Mouse (Mus musculus) forebrain, embryonic 13.5 days (tissue): ENCODE data around the gene Camk2b. TPM values are rescaled to one million over a fixed set of nuclear protein-coding genes. Genes with fewer than 3 reads are reported as not detected.

ENCODE experiments used
- ATAC-seq: fragments of 200-750 bp; cut with Nextera tagmentation; 2 replicates; pipeline ENCODE4 v1.8.0; 2017
- H3K27ac ChIP-seq: fragments of 300-500 bp; sonication (generic); 2 replicates; pipeline ENCODE4 v1.5.1; 2015; ENCODE audit warnings: inconsistent platforms, mild to moderate bottlenecking, moderate library complexity
- H3K27me3 ChIP-seq: fragments of 300-500 bp; sonication (generic); 2 replicates; pipeline ENCODE4 v1.6.1; 2015; ENCODE audit warnings: mild to moderate bottlenecking, inconsistent platforms
- H3K36me3 ChIP-seq: fragments of 300-500 bp; sonication (generic); 2 replicates; pipeline ENCODE4 v1.6.1; 2015; ENCODE audit warnings: mild to moderate bottlenecking, inconsistent platforms; ENCODE audit not compliant: poor library complexity, severe bottlenecking
- H3K4me1 ChIP-seq: fragments of 300-500 bp; sonication (generic); 2 replicates; pipeline ENCODE4 v1.6.1; 2015; ENCODE audit warnings: inconsistent platforms
- H3K4me2 ChIP-seq: fragments of 300-500 bp; sonication (generic); 2 replicates; pipeline ENCODE4 v1.6.1; 2015; ENCODE audit warnings: inconsistent platforms, mild to moderate bottlenecking, moderate library complexity
- H3K4me3 ChIP-seq: fragments of 300-500 bp; sonication (generic); 2 replicates; pipeline ENCODE4 v1.5.1; 2015; ENCODE audit warnings: mild to moderate bottlenecking, inconsistent platforms
- H3K9ac ChIP-seq: fragments of 300-500 bp; sonication (generic); 2 replicates; pipeline ENCODE4 v1.6.1; 2015; ENCODE audit warnings: mild to moderate bottlenecking, inconsistent platforms
- H3K9me3 ChIP-seq: fragments of 300-500 bp; sonication (generic); replicated peaks from 2 replicates; pipeline ENCODE4 v1.6.1; 2016; ENCODE audit warnings: inconsistent platforms
- WGBS: fragments of 180-500 bp; shearing (Covaris S2); methylation state at CpG from one replicate; pipeline ENCODE4 v1.1.7; 2015; 5-methylcytosine and 5-hydroxymethylcytosine counted together
- polyA plus RNA-seq: library from polyadenylated mRNA; unstranded; fragments of >200 nt; fragmentation: Nextera tagmentation; extraction: Ambion mirVana; gene quantifications from 2 replicates; pipeline ENCODE4 v1.2.1, GENCODE M21; 2015

Gene Camk2b
- polyA plus RNA-seq, 1 experiment from 2014 or later: 26.1 TPM

DNA sequence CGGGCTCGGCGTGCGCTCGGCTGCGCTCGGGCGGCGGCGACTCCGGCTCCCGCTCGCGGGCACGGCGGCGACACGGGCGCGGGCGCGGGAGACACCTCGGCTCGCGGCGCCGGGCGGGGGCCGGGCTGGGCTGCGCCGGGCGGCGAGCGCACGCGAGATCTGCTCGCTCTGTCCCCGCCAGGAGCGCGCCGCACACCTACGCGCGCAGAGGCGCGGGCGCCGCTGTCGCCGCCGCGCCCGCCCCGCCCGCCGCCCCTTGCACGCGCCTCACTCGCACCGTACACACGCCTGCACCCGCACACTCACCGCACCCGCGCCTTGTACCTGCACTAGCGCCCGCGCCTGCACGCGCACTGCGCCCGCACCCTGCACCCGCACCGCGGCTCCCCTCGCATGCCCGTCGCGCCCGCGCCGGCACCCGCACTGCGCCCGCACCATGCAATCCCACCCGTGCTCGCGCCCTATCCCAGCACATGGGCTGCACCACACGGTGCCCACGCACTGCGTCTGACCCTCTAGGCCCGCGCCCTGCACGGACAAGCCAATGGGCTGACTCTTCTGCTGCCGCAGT, 526 bp downstream of the Camk2b start:
- Histone ChIP-seq H3K27me3 (peaks cover 88% of the 10 kb centered on the region), H3K27ac (no peak overlapping the region; the same call in 1 of the 2 replicates), H3K4me1 (peaks cover 23% of the 10 kb centered on the region), H3K9ac (peak overlapping the region; percentile 73), H3K36me3 (no peaks in the 10 kb centered on the region), H3K9me3 (no peaks in the 10 kb centered on the region), H3K4me3 (peak overlapping the region; percentile 49), H3K4me2 (peak overlapping the region; percentile 66)
- WGBS: under 1% methylated on average over 56 of the region's 95 CpGs
- ATAC-seq: peak; percentile 85

DNA sequence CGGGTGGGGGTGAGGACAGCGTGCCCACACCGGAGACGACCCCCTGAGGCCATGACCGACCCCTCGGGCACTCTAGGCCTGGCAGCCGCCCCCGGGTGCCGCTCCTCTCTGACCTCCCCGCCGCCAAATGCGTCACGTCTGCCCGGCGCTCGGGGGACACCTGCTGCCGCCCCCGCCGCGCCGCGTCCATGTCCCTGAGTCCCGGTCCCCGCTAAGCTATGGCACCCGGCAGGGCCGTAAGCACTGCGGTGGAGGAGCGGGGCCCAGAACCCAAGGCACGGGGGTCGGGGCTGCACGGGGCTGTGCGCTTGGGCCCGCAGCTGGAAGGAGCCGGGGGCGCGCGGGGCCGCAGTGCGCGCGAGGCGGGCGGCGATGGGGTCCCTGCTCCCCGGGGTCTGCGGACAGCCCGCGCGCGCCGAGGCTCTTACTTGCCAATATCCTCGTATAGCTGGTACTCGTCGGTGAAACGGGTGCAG, 1.1 kb downstream of the Camk2b start:
- H3K27me3 ChIP-seq: peaks cover 83% of the 10 kb centered on the region
- ATAC-seq: peak; percentile 41
- 1% methylated on average over 50 of the region's 55 CpGs for WGBS

GRCm38 (mm10) chr11:6064215-6065045, 1.7 kb downstream of the Camk2b start:
- peak overlapping the region; percentile 49 for H3K4me3 ChIP-seq
- peaks cover 77% of the 10 kb centered on the region for H3K27me3 ChIP-seq
- H3K36me3 ChIP-seq: no peaks in the 10 kb centered on the region
- 2% methylated on average over 30 of the region's 30 CpGs for WGBS
- peaks cover 23% of the 10 kb centered on the region for H3K4me1 ChIP-seq
- no peak for ATAC-seq
- H3K9me3 ChIP-seq: no peaks in the 10 kb centered on the region
- peak overlapping the region; percentile 73 for H3K9ac ChIP-seq
- H3K4me2 ChIP-seq: peak overlapping the region; percentile 66
- H3K27ac ChIP-seq: no peak overlapping the region

More for the DNA sequence above, 1.1 kb downstream of the Camk2b start:
- Histone ChIP-seq H3K9me3 (no peaks in the 10 kb centered on the region), H3K4me2 (peak overlapping the region; percentile 66), H3K4me1 (peaks cover 23% of the 10 kb centered on the region), H3K4me3 (peak overlapping the region; percentile 49), H3K36me3 (no peaks in the 10 kb centered on the region), H3K9ac (peak overlapping the region; percentile 73), H3K27ac (no peak overlapping the region)

- Histone ChIP-seq H3K9ac (peak overlapping the region; percentile 73), H3K27ac (no peak overlapping the region), H3K4me1 (peaks cover 23% of the 10 kb centered on the region), H3K4me2 (peak overlapping the region; percentile 66), H3K9me3 (no peaks in the 10 kb centered on the region), H3K36me3 (no peaks in the 10 kb centered on the region), H3K27me3 (peaks cover 69% of the 10 kb centered on the region), H3K4me3 (peak overlapping the region; percentile 49)
- ATAC-seq: no peak
- 47% methylated on average over 17 of the region's 17 CpGs for WGBS
These were observed 2.5 kb downstream of the Camk2b start for GRCm38 (mm10) chr11:6063501-6064214.

DNA sequence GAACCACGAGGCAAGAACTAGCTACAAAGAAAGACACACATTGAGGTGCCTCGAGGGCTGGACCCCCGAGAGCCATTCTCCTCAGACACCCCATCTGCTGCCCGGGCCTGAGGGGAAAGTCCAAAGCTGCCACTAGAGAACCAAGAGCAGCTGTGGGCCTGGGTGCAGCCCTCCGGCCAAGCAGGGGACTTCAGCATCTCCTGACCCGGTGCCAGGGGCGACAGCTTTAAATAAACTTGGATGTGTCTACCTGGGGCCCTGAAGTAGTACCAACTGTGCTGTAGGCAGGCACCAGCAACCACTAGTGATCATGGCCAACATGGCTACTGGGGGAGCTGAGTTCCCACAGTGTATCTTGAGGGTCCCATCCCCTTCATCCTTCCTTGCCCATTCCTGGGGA, 3.1 kb downstream of the Camk2b start:
- peak overlapping the region; percentile 66; the same call in 1 of the 2 replicates for H3K4me2 ChIP-seq
- H3K4me1 ChIP-seq: peaks cover 19% of the 10 kb centered on the region
- no peak overlapping the region for H3K27ac ChIP-seq
- 91% methylated on average over 7 of the region's 7 CpGs for WGBS
- no peak for ATAC-seq
- no peaks in the 10 kb centered on the region for H3K36me3 ChIP-seq
- no peak overlapping the region for H3K9ac ChIP-seq
- H3K9me3 ChIP-seq: no peaks in the 10 kb centered on the region
- peaks cover 63% of the 10 kb centered on the region for H3K27me3 ChIP-seq
- H3K4me3 ChIP-seq: peak overlapping the region; percentile 49; the same call in 1 of the 2 replicates

- H3K4me2 ChIP-seq: no peak overlapping the region
- ATAC-seq: no peak
- no peak overlapping the region for H3K4me3 ChIP-seq
- H3K27me3 ChIP-seq: peaks cover 56% of the 10 kb centered on the region
- peaks cover 13% of the 10 kb centered on the region for H3K4me1 ChIP-seq
- 90% methylated on average over 11 of the region's 11 CpGs for WGBS
- H3K27ac ChIP-seq: no peak overlapping the region
- no peaks in the 10 kb centered on the region for H3K36me3 ChIP-seq
- no peaks in the 10 kb centered on the region for H3K9me3 ChIP-seq
- no peak overlapping the region for H3K9ac ChIP-seq
These were observed 3.8 kb downstream of the Camk2b start for GRCm38 (mm10) chr11:6062329-6062728.

DNA sequence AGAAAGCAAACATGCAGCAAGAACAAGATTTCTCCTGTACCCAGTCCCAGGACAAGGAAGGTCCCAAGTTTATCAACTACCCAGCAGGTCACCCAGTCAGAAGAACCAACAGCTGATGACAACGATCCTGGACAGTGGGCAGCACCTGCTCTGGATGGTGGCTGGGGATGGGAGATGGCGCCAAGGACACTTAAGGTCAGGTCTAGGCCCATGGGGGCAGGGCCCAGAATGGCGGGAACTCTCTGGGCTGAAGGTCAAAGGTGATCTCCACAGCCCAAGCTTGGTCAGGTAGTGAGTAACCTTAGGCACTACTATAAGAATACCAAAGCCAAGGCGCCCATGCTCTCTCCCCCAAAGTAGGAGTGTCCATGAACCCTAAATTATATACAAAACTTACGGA, 4.3 kb downstream of the Camk2b start:
- Histone ChIP-seq H3K4me2 (no peak overlapping the region), H3K27me3 (peaks cover 52% of the 10 kb centered on the region), H3K27ac (no peak overlapping the region), H3K4me3 (no peak overlapping the region), H3K36me3 (no peaks in the 10 kb centered on the region), H3K9me3 (no peaks in the 10 kb centered on the region), H3K9ac (no peak overlapping the region), H3K4me1 (peaks cover 13% of the 10 kb centered on the region)
- no peak for ATAC-seq
- 87% methylated on average over 5 of the region's 5 CpGs for WGBS

DNA sequence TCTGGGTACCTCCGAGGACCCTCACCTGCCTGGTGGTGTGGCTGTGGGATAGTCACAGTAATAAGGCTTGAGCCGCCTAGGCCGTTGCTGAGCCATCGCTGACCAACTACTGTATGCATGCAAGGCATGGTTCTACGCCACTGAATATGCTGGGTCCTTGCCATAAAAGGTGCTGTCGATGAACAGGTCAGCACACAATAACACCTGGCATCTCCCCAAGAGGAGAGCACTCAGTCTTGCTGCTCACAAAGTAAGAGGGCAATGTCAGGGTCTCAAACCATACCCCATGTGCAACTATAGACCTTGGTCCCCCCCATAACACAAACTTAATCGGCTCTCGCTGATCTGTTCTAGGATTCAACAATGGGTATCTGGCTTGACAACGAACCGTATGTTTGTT, 7.0 kb downstream of the Camk2b start:
- Histone ChIP-seq H3K9me3 (no peaks in the 10 kb centered on the region), H3K36me3 (no peaks in the 10 kb centered on the region), H3K4me1 (peaks cover 3% of the 10 kb centered on the region; the same call in 1 of the 2 replicates), H3K4me2 (no peak overlapping the region), H3K27me3 (peaks cover 24% of the 10 kb centered on the region), H3K9ac (no peak overlapping the region), H3K27ac (no peak overlapping the region), H3K4me3 (no peak overlapping the region)
- WGBS: 94% methylated on average over 10 of the region's 10 CpGs
- no peak for ATAC-seq

DNA sequence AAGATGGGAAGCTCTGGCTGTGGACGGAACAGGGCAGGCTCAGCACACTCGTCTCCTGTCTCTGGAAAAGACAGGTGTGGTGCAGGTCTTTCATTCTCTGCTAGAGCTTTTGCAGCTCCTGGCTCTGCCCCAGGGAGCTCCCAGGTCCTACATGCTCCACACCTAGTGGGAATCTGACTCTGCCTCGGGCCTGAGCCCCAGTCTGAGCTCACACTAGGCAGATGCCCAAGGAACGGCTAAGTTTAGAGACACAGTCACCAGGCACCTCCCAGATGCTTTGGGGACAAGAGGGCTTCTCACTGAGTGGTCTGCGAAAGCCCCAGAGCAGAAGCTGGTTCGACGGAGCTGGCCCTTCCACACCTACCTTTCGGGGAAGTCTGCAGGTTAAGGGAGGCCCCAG, 12.8 kb downstream of the Camk2b start:
- Histone ChIP-seq H3K36me3 (no peaks in the 10 kb centered on the region), H3K27me3 (no peaks in the 10 kb centered on the region), H3K4me2 (no peak overlapping the region), H3K9ac (no peak overlapping the region), H3K27ac (no peak overlapping the region), H3K4me3 (no peak overlapping the region), H3K4me1 (no peaks in the 10 kb centered on the region), H3K9me3 (no peaks in the 10 kb centered on the region)
- 83% methylated on average over 8 of the region's 8 CpGs for WGBS
- ATAC-seq: no peak

GRCm38 (mm10) chr11:6050066-6050560, 16.0 kb downstream of the Camk2b start:
- ATAC-seq: no peak
- H3K27ac ChIP-seq: no peak overlapping the region
- H3K9ac ChIP-seq: no peak overlapping the region
- H3K4me1 ChIP-seq: no peaks in the 10 kb centered on the region
- H3K36me3 ChIP-seq: no peaks in the 10 kb centered on the region
- H3K27me3 ChIP-seq: no peaks in the 10 kb centered on the region
- WGBS: 72% methylated on average over 4 of the region's 4 CpGs
- no peaks in the 10 kb centered on the region for H3K9me3 ChIP-seq
- H3K4me2 ChIP-seq: no peak overlapping the region
- H3K4me3 ChIP-seq: no peak overlapping the region

DNA sequence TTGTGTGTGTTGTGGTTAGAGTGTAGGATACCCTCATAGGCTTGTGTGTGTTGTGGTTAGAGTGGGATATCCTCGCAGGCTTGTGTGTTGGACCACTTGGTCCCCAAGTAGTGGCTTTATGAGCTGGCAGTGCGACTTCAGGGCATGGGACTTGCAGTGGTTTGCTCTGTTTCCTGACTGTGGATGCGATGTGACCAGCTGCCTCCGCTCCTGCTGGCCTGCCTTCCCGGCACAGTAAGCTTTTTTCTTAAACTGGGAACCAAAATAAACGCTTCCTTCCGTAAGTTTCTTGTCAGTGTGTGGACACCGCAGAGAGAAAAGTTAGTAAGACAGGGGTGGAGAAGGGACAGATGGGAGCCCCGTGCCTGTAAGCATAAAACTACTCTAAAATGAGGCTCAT, 18.0 kb downstream of the Camk2b start:
- no peak overlapping the region for H3K27ac ChIP-seq
- no peaks in the 10 kb centered on the region for H3K4me1 ChIP-seq
- H3K4me2 ChIP-seq: no peak overlapping the region
- no peaks in the 10 kb centered on the region for H3K9me3 ChIP-seq
- WGBS: 87% methylated on average over 9 of the region's 9 CpGs
- H3K9ac ChIP-seq: no peak overlapping the region
- no peaks in the 10 kb centered on the region for H3K27me3 ChIP-seq
- no peaks in the 10 kb centered on the region for H3K36me3 ChIP-seq
- ATAC-seq: no peak
- H3K4me3 ChIP-seq: no peak overlapping the region

GRCm38 (mm10) chr11:6038929-6039328, 27.2 kb downstream of the Camk2b start:
- ATAC-seq: peak; percentile 43
- no peak overlapping the region for H3K4me3 ChIP-seq
- H3K9me3 ChIP-seq: no peaks in the 10 kb centered on the region
- H3K4me2 ChIP-seq: no peak overlapping the region
- peak overlapping the region; percentile 81 for H3K27ac ChIP-seq
- H3K9ac ChIP-seq: 0 out of 2 replicates have a peak overlapping the region, but pooled peaks have one; percentile 12
- H3K27me3 ChIP-seq: no peaks in the 10 kb centered on the region
- 33% methylated on average over 7 of the region's 7 CpGs for WGBS
- H3K36me3 ChIP-seq: no peaks in the 10 kb centered on the region
- peaks cover 10% of the 10 kb centered on the region for H3K4me1 ChIP-seq
